Mouse (Mus musculus) MEL (cell line): Measurements from ENCODE around the gene Amigo3. TPM values are rescaled to one million over a fixed set of nuclear protein-coding genes. Genes with fewer than 3 reads are reported as not detected.

ENCODE experiments used
- DNase-seq: peaks from one replicate; pipeline ENCODE4 v3.0.0; 2011; ENCODE audit warnings: low read depth, low spot score
- H3K27ac ChIP-seq: 2 replicates; pipeline ENCODE4 v1.5.1; 2012; ENCODE audit warnings: low read depth, mild to moderate bottlenecking, control low read depth, low read length, moderate library complexity; ENCODE audit not compliant: control insufficient read depth
- H3K27me3 ChIP-seq, 2 experiments: fragments of 150-350 bp in 1 of 2; sonication (generic) in 1 of 2; 2 replicates each; pipeline ENCODE4 v1.6.1; 2012; ENCODE audit warnings: low read length in 2 of 2, mild to moderate bottlenecking in 2 of 2, improper control_type of control experiment in 1 of 2, moderate library complexity in 1 of 2; ENCODE audit not compliant: insufficient read depth in 2 of 2, control insufficient read depth in 1 of 2
- H3K36me3 ChIP-seq, 2 experiments: 2 replicates each; pipeline ENCODE4 v1.6.1; 2012 to 2014; ENCODE audit warnings: low read length in 2 of 2, improper control_type of control experiment in 1 of 2, inconsistent platforms in 1 of 2, mild to moderate bottlenecking in 1 of 2; ENCODE audit not compliant: insufficient read depth in 2 of 2, control insufficient read depth in 1 of 2
- H3K4me1 ChIP-seq, 2 experiments: fragments of 150-350 bp in 1 of 2; sonication (generic) in 1 of 2; 2 replicates each; pipeline ENCODE4 v1.6.1; 2012; ENCODE audit warnings: low read length in 2 of 2, improper control_type of control experiment in 1 of 2, mild to moderate bottlenecking in 1 of 2; ENCODE audit not compliant: insufficient read depth in 2 of 2, control insufficient read depth in 1 of 2
- H3K4me3 ChIP-seq, 2 experiments: fragments of 150-350 bp in 1 of 2; sonication (generic) in 1 of 2; 2 replicates each; pipeline ENCODE4 v1.5.1; 2012; ENCODE audit warnings: low read depth in 2 of 2, low read length in 2 of 2, mild to moderate bottlenecking in 2 of 2, moderate library complexity in 2 of 2, control low read depth in 1 of 2, improper control_type of control experiment in 1 of 2; ENCODE audit not compliant: control insufficient read depth in 1 of 2, insufficient read depth in 1 of 2
- H3K79me2 ChIP-seq: 2 replicates; pipeline ENCODE4 v1.6.1; 2012; ENCODE audit warnings: mild to moderate bottlenecking, low read length, moderate library complexity; ENCODE audit not compliant: control insufficient read depth, poor library complexity, insufficient read depth
- H3K9ac ChIP-seq: 2 replicates; pipeline ENCODE4 v1.6.1; 2012; ENCODE audit warnings: low read depth, mild to moderate bottlenecking, control low read depth, low read length, moderate library complexity; ENCODE audit not compliant: control insufficient read depth, poor library complexity, severe bottlenecking
- H3K9me3 ChIP-seq: fragments of 150-350 bp; sonication (generic); replicated peaks from 2 replicates; pipeline ENCODE4 v1.6.1; 2012; ENCODE audit warnings: mild to moderate bottlenecking, low read length, improper control_type of control experiment, moderate library complexity; ENCODE audit not compliant: insufficient read depth
- BHLHE40 ChIP-seq: IDR thresholded peaks from 2 replicates; pipeline ENCODE4 v1.6.1; 2012; ENCODE audit warnings: low read depth, mild to moderate bottlenecking, inconsistent platforms, low read length, improper control_type of control experiment, borderline replicate concordance
- CHD1 ChIP-seq: IDR thresholded peaks from 2 replicates; pipeline ENCODE4 v1.6.1; 2012; ENCODE audit warnings: low read depth, mild to moderate bottlenecking, inconsistent platforms, low read length, improper control_type of control experiment
- CHD2 ChIP-seq: IDR thresholded peaks from 2 replicates; pipeline ENCODE4 v1.6.1; 2011; ENCODE audit warnings: low read length, improper control_type of control experiment
- CTCF ChIP-seq, 3 experiments: IDR thresholded peaks in 2 of 3; conservative IDR thresholded peaks in 1 of 3; 2 replicates each; pipeline ENCODE4 v1.5.1; 2011 to 2012; ENCODE audit warnings: low read length in 3 of 3, low read depth in 2 of 3, mild to moderate bottlenecking in 2 of 3, improper control_type of control experiment in 1 of 3, inconsistent platforms in 1 of 3, mixed read lengths in 1 of 3, moderate library complexity in 1 of 3; ENCODE audit not compliant: control insufficient read depth in 1 of 3, insufficient read depth in 1 of 3, poor library complexity in 1 of 3, severe bottlenecking in 1 of 3
- EP300 ChIP-seq, 2 experiments: IDR thresholded peaks; 2 replicates each; pipeline ENCODE4 v1.6.1; 2011; ENCODE audit warnings: improper control_type of control experiment in 2 of 2, low read length in 2 of 2, low read depth in 1 of 2, mild to moderate bottlenecking in 1 of 2
- GABPA ChIP-seq: IDR thresholded peaks from 2 replicates; pipeline ENCODE4 v1.6.1; 2012; ENCODE audit warnings: low read depth, mild to moderate bottlenecking, inconsistent platforms, low read length, improper control_type of control experiment, moderate library complexity
- GATA1 ChIP-seq: IDR thresholded peaks from 2 replicates; pipeline ENCODE4 v1.6.1; 2011; ENCODE audit warnings: low read depth, low read length, improper control_type of control experiment
- HCFC1 ChIP-seq: IDR thresholded peaks from 2 replicates; pipeline ENCODE4 v1.6.1; 2012; ENCODE audit warnings: low read depth, mild to moderate bottlenecking, inconsistent platforms, low read length, improper control_type of control experiment, moderate library complexity
- JUND ChIP-seq: IDR thresholded peaks from 2 replicates; pipeline ENCODE4 v1.6.1; 2011; ENCODE audit warnings: low read depth, mild to moderate bottlenecking, improper control_type of control experiment, low read length
- MAFK ChIP-seq: IDR thresholded peaks from 2 replicates; pipeline ENCODE4 v1.6.1; 2011; ENCODE audit warnings: low read depth, mild to moderate bottlenecking, low read length, improper control_type of control experiment, borderline replicate concordance
- MAX ChIP-seq: IDR thresholded peaks from 2 replicates; pipeline ENCODE4 v1.6.1; 2011; ENCODE audit warnings: low read length, improper control_type of control experiment
- MEF2A ChIP-seq: IDR thresholded peaks from 2 replicates; pipeline ENCODE4 v1.6.1; 2014; ENCODE audit warnings: low read depth, mild to moderate bottlenecking, inconsistent platforms, low read length, improper control_type of control experiment; ENCODE audit not compliant: poor library complexity, insufficient replicate concordance, severe bottlenecking; ENCODE audit errors: extremely low read depth
- MYB ChIP-seq: IDR thresholded peaks from 2 replicates; pipeline ENCODE4 v1.6.1; 2011; ENCODE audit warnings: mild to moderate bottlenecking, low read depth, low read length, improper control_type of control experiment
- MYC ChIP-seq: IDR thresholded peaks from 2 replicates; pipeline ENCODE4 v1.6.1; 2011; ENCODE audit warnings: low read depth, mild to moderate bottlenecking, low read length, improper control_type of control experiment, moderate library complexity
- POLR2AphosphoS2 ChIP-seq: IDR thresholded peaks from 2 replicates; pipeline ENCODE4 v1.6.1; 2011; ENCODE audit warnings: low read length, improper control_type of control experiment
- RAD21 ChIP-seq: IDR thresholded peaks from 2 replicates; pipeline ENCODE4 v1.6.1; 2011; ENCODE audit warnings: mild to moderate bottlenecking, low read depth, low read length, improper control_type of control experiment
- SIN3A ChIP-seq: IDR thresholded peaks from 2 replicates; pipeline ENCODE4 v1.6.1; 2012; ENCODE audit warnings: low read length, improper control_type of control experiment, inconsistent platforms
- SMC3 ChIP-seq: IDR thresholded peaks from 2 replicates; pipeline ENCODE4 v1.6.1; 2011; ENCODE audit warnings: low read depth, low read length, improper control_type of control experiment
- TAL1 ChIP-seq: IDR thresholded peaks from 2 replicates; pipeline ENCODE4 v1.6.1; 2012; ENCODE audit warnings: mild to moderate bottlenecking, inconsistent platforms, low read length, moderate library complexity, mixed read lengths
- UBTF ChIP-seq: IDR thresholded peaks from 2 replicates; pipeline ENCODE4 v1.6.1; 2012; ENCODE audit warnings: low read depth, mild to moderate bottlenecking, inconsistent platforms, low read length, improper control_type of control experiment, moderate library complexity, borderline replicate concordance; ENCODE audit not compliant: insufficient read depth
- USF1 ChIP-seq: IDR thresholded peaks from 2 replicates; pipeline ENCODE4 v1.6.1; 2014; ENCODE audit warnings: low read depth, mild to moderate bottlenecking, inconsistent platforms, low read length, improper control_type of control experiment, moderate library complexity
- ZC3H11A ChIP-seq: IDR thresholded peaks from 2 replicates; pipeline ENCODE4 v1.6.1; 2012; ENCODE audit warnings: low read depth, mild to moderate bottlenecking, inconsistent platforms, low read length, improper control_type of control experiment
- ZNF384 ChIP-seq: IDR thresholded peaks from 2 replicates; pipeline ENCODE4 v1.6.1; 2012; ENCODE audit warnings: low read depth, mild to moderate bottlenecking, inconsistent platforms, low read length, improper control_type of control experiment
- polyA plus RNA-seq, 2 experiments: library from polyadenylated mRNA; stranded (reverse) in 1 of 2; unstranded in 1 of 2; fragments of >175 nt in 1 of 2; fragments of >200 nt in 1 of 2; gene quantifications; 2 replicates each; pipeline versions ENCODE4 v1.2.1 to v1.2.4; 2012; ENCODE audit warnings: low replicate concordance in 2 of 2, low read depth in 1 of 2; ENCODE audit not compliant: insufficient read length in 2 of 2, insufficient read depth in 1 of 2, missing spikeins in 1 of 2
- total RNA-seq: library from RNA; depleted of rRNA; stranded (reverse); fragments of 300-350 nt; gene quantifications from 2 replicates; pipeline ENCODE4 v1.2.3, GENCODE M21; 2012

Amigo3 gene
- total and polyA plus RNA-seq, 3 experiments, result 2.2 to 3.4 TPM; not detected in 1

GRCm38 (mm10) chr9:108067199-108067598 is 14.2 kb downstream of the Amigo3 start:
- DNase-seq, result no peak
- Histone ChIP-seq H3K4me3 (no peak overlapping the region), H3K27me3 (no peaks in the 10 kb centered on the region), H3K27ac (no peak overlapping the region), H3K4me1 (no peaks in the 10 kb centered on the region), H3K9ac (no peak overlapping the region), H3K9me3 (no peaks in the 10 kb centered on the region), H3K36me3 (no peaks in the 10 kb centered on the region; a peak in 1 of 4 replicates), H3K79me2 (no peaks in the 10 kb centered on the region)
- TF ChIP-seq HCFC1, result no peak
- 0 out of 2 replicates have a peak, but pooled peaks have one; percentile 12 for TF ChIP-seq SMC3
- TF ChIP-seq CTCF (IDR thresholded peaks at IDR 0.05 in 2 of 3, conservative IDR thresholded peaks at IDR 0.05 in 1 of 3; ENCODE audit: control insufficient read depth in 1 of 3, insufficient read depth in 1 of 3, low read depth in 2 of 3, low read length in 3 of 3, poor library complexity in 1 of 3, severe bottlenecking in 1 of 3), result peak in 2 of 3 experiments; percentile 16 to 26; a peak in 3 of 6 replicates
- TF ChIP-seq RAD21, result peak; percentile 0; the same call in 1 of the 2 replicates
- no peak for TF ChIP-seq TAL1

- H3K27ac ChIP-seq, result no peak overlapping the region
- H3K36me3 ChIP-seq, result no peaks in the 10 kb centered on the region; a peak in 1 of 4 replicates
These were observed 14.9 kb downstream of the Amigo3 start for GRCm38 (mm10) chr9:108067900-108068299.

GRCm38 (mm10) chr9:108069007-108069406 is 16.0 kb downstream of the Amigo3 start:
- Histone ChIP-seq H3K27ac (no peak overlapping the region), H3K4me3 (no peak overlapping the region), H3K27me3 (no peaks in the 10 kb centered on the region), H3K36me3 (no peaks in the 10 kb centered on the region; a peak in 1 of 4 replicates), H3K79me2 (no peaks in the 10 kb centered on the region), H3K4me1 (no peaks in the 10 kb centered on the region), H3K9ac (no peak overlapping the region), H3K9me3 (no peaks in the 10 kb centered on the region)
- DNase-seq, result no peak
- no peak for TF ChIP-seq SMC3
- TF ChIP-seq CHD2, result no peak
- no peak for TF ChIP-seq GABPA
- TF ChIP-seq GATA1, result no peak
- no peak for TF ChIP-seq POLR2AphosphoS2
- TF ChIP-seq MAFK, result no peak
- TF ChIP-seq EP300 (IDR thresholded peaks at IDR 0.05; ENCODE audit: low read depth in 1 of 2, low read length in 2 of 2), result no peak
- TF ChIP-seq SIN3A, result no peak
- TF ChIP-seq MYB, result no peak
- TF ChIP-seq MEF2A, result no peak
- TF ChIP-seq ZNF384, result no peak
- no peak for TF ChIP-seq CHD1
- no peak for TF ChIP-seq MYC
- TF ChIP-seq USF1, result no peak
- no peak for TF ChIP-seq UBTF
- no peak for TF ChIP-seq BHLHE40

More at GRCm38 (mm10) chr9:108067900-108068299, 14.9 kb downstream of the Amigo3 start:
- peak; percentile 80 for TF ChIP-seq ZC3H11A
- TF ChIP-seq JUND, result no peak
- TF ChIP-seq HCFC1, result no peak
- TF ChIP-seq SMC3, result peak; percentile 86
- TF ChIP-seq CTCF (IDR thresholded peaks at IDR 0.05 in 2 of 3, conservative IDR thresholded peaks at IDR 0.05 in 1 of 3; ENCODE audit: control insufficient read depth in 1 of 3, insufficient read depth in 1 of 3, low read depth in 2 of 3, low read length in 3 of 3, poor library complexity in 1 of 3, severe bottlenecking in 1 of 3), result peak; percentile 82 to 99 (median 95)
- no peak for TF ChIP-seq MAX
- peak; percentile 85 for TF ChIP-seq RAD21
- TF ChIP-seq, all 39 proteins: peak for 4
- Histone ChIP-seq H3K4me1 (no peaks in the 10 kb centered on the region), H3K9me3 (no peaks in the 10 kb centered on the region), H3K27me3 (no peaks in the 10 kb centered on the region), H3K4me3 (no peak overlapping the region), H3K9ac (no peak overlapping the region), H3K79me2 (no peaks in the 10 kb centered on the region)
- peak; percentile 90 for DNase-seq
